Mouse (Mus musculus) liver, embryonic 12.5 days (tissue): Measurements from ENCODE around the gene Slc35d2. TPM values are rescaled to one million over a fixed set of nuclear protein-coding genes. Genes with fewer than 3 reads are reported as not detected.
A peak's percentile ranks its signal among the peaks of the same experiment; 100 is the strongest.

Experiments used
- ATAC-seq: fragments of 200-750 bp; cut with Nextera tagmentation; 2 replicates; pipeline ENCODE4 v1.8.0; 2017; ENCODE audit warnings: moderate number of reproducible peaks, mild to moderate bottlenecking, moderate library complexity
- H3K27ac ChIP-seq: fragments of 300-500 bp; sonication (generic); 2 replicates; pipeline ENCODE4 v1.5.1; 2016; ENCODE audit warnings: mild to moderate bottlenecking
- H3K27me3 ChIP-seq: fragments of 300-500 bp; sonication (generic); replicated peaks from 2 replicates; pipeline ENCODE4 v1.6.1; 2016; ENCODE audit warnings: mild to moderate bottlenecking, moderate library complexity
- H3K36me3 ChIP-seq: fragments of 300-500 bp; sonication (generic); 2 replicates; pipeline ENCODE4 v1.6.1; 2016; ENCODE audit warnings: mild to moderate bottlenecking, moderate library complexity
- H3K4me1 ChIP-seq: fragments of 300-500 bp; sonication (generic); 2 replicates; pipeline ENCODE4 v1.6.1; 2016
- H3K4me2 ChIP-seq: fragments of 300-500 bp; sonication (generic); 2 replicates; pipeline ENCODE4 v1.6.1; 2016; ENCODE audit warnings: mild to moderate bottlenecking, moderate library complexity
- H3K4me3 ChIP-seq: fragments of 300-500 bp; sonication (generic); 2 replicates; pipeline ENCODE4 v1.5.1; 2016; ENCODE audit warnings: mild to moderate bottlenecking, moderate library complexity
- H3K9ac ChIP-seq: fragments of 300-500 bp; sonication (generic); 2 replicates; pipeline ENCODE4 v1.6.1; 2016; ENCODE audit warnings: mild to moderate bottlenecking, moderate library complexity
- H3K9me3 ChIP-seq: fragments of 300-500 bp; sonication (generic); replicated peaks from 2 replicates; pipeline ENCODE4 v1.6.1; 2016; ENCODE audit warnings: mild to moderate bottlenecking, moderate library complexity
- WGBS: fragments of 180-500 bp; shearing (Covaris S2); methylation state at CpG from one replicate; pipeline ENCODE4 v1.1.7; 2016; ENCODE audit not compliant: insufficient replicate concordance; 5-methylcytosine and 5-hydroxymethylcytosine counted together
- polyA plus RNA-seq: library from polyadenylated mRNA; unstranded; fragments of >200 nt; fragmentation: Nextera tagmentation; extraction: Ambion mirVana; gene quantifications from 2 replicates; pipeline ENCODE4 v1.2.1, GENCODE M21; 2016

Gene Slc35d2
- polyA plus RNA-seq, 1 experiment from 2014 or later, result 3.6 TPM

DNA sequence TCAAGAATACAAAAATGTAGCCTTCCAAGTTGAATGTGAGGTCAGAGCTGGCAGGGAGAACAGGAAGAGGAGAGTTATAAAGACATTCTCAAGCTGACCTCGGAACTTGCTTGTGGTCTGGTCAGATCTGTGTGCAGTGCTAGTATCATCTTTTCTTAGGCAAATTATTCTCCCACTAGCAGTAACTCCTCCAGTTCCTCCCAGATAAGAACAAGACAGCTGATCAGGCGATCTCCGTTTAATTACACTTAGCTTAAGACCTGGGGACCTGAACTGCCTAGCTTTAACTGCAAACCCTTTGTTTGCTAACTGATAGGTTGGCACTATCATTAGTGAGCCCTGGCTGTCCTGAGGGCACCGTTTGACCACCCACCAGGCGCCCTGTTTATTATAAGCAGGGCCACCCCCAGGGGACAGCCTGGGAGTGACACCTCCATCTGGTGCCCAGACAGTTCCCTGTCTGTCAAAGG, 20.8 kb downstream of the Slc35d2 start:
- no peak for ATAC-seq
- Histone ChIP-seq H3K4me2 (no peak overlapping the region), H3K27me3 (no peaks in the 10 kb centered on the region), H3K27ac (no peak overlapping the region), H3K36me3 (no peaks in the 10 kb centered on the region), H3K9me3 (no peaks in the 10 kb centered on the region), H3K4me1 (peaks cover 12% of the 10 kb centered on the region), H3K4me3 (no peak overlapping the region), H3K9ac (no peak overlapping the region)
- WGBS, result 15% methylated on average over 5 of the region's 5 CpGs

GRCm38 (mm10) chr13:64107535-64107934, 21.6 kb downstream of the Slc35d2 start:
- no peaks in the 10 kb centered on the region for H3K27me3 ChIP-seq
- H3K4me3 ChIP-seq, result no peak overlapping the region
- no peaks in the 10 kb centered on the region for H3K36me3 ChIP-seq
- H3K4me1 ChIP-seq, result peaks cover 12% of the 10 kb centered on the region
- H3K4me2 ChIP-seq, result 0 out of 2 replicates have a peak overlapping the region, but pooled peaks have one; percentile 4
- 32% methylated on average over 8 of the region's 8 CpGs for WGBS
- H3K9me3 ChIP-seq, result no peaks in the 10 kb centered on the region
- no peak overlapping the region for H3K9ac ChIP-seq
- no peak overlapping the region for H3K27ac ChIP-seq
- no peak for ATAC-seq

GRCm38 (mm10) chr13:64107105-64107504, 22.1 kb downstream of the Slc35d2 start:
- ATAC-seq, result no peak
- Histone ChIP-seq H3K9me3 (no peaks in the 10 kb centered on the region), H3K9ac (no peak overlapping the region), H3K4me3 (no peak overlapping the region), H3K27ac (no peak overlapping the region), H3K27me3 (no peaks in the 10 kb centered on the region), H3K4me2 (no peak overlapping the region), H3K4me1 (peaks cover 12% of the 10 kb centered on the region), H3K36me3 (no peaks in the 10 kb centered on the region)
- 60% methylated on average over 3 of the region's 3 CpGs for WGBS

- H3K4me1 ChIP-seq, result peaks cover 12% of the 10 kb centered on the region
- no peak overlapping the region for H3K4me3 ChIP-seq
- no peaks in the 10 kb centered on the region for H3K27me3 ChIP-seq
- WGBS, result 71% methylated on average over 3 of the region's 3 CpGs
- peak; percentile 46; the same call in 1 of the 2 replicates for ATAC-seq
- no peak overlapping the region for H3K27ac ChIP-seq
- no peak overlapping the region for H3K9ac ChIP-seq
- no peaks in the 10 kb centered on the region for H3K36me3 ChIP-seq
- no peaks in the 10 kb centered on the region for H3K9me3 ChIP-seq
- H3K4me2 ChIP-seq, result no peak overlapping the region
Observed at GRCm38 (mm10) chr13:64105690-64106089, 23.5 kb downstream of the Slc35d2 start.

- H3K36me3 ChIP-seq, result no peaks in the 10 kb centered on the region
- H3K9ac ChIP-seq, result no peak overlapping the region
- H3K9me3 ChIP-seq, result no peaks in the 10 kb centered on the region
- no peaks in the 10 kb centered on the region for H3K27me3 ChIP-seq
- H3K4me1 ChIP-seq, result no peaks in the 10 kb centered on the region
- no peak for ATAC-seq
- 52% methylated on average over 3 of the region's 3 CpGs for WGBS
- H3K4me2 ChIP-seq, result no peak overlapping the region
- no peak overlapping the region for H3K4me3 ChIP-seq
- H3K27ac ChIP-seq, result no peak overlapping the region
Observed at GRCm38 (mm10) chr13:64100186-64100585, 29.0 kb downstream of the Slc35d2 start.

- H3K27ac ChIP-seq, result no peak overlapping the region
- no peaks in the 10 kb centered on the region for H3K36me3 ChIP-seq
- H3K27me3 ChIP-seq, result no peaks in the 10 kb centered on the region
- ATAC-seq, result no peak
- no peak overlapping the region for H3K9ac ChIP-seq
- no peak overlapping the region for H3K4me3 ChIP-seq
- no peaks in the 10 kb centered on the region for H3K9me3 ChIP-seq
- no peaks in the 10 kb centered on the region for H3K4me1 ChIP-seq
- no peak overlapping the region for H3K4me2 ChIP-seq
- WGBS, result 63% methylated on average over 9 of the region's 9 CpGs
Observed at GRCm38 (mm10) chr13:64098992-64099391, 30.2 kb downstream of the Slc35d2 start.

DNA sequence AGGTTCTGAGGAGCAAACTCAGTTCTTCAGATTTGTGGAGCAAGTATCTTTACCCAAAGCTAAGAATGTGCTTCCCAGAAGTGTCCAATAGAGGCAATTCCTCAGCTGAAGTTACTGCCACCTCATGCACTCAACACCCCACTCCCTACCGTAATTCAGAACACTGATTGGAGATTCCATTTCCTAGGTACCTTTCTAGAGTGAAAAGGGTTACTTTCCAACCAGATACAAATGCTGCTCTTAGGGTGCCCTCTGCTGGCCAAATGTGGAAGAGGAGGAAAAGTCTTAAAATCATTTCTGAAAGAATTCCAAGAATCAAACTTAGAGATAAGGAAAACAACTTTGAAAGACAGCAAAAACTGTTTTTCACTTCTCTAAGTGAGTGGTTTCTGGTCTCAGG, 35.8 kb downstream of the Slc35d2 start:
- 0% methylated on average over 1 of the region's 1 CpGs for WGBS
- Histone ChIP-seq H3K4me1 (no peaks in the 10 kb centered on the region), H3K27ac (no peak overlapping the region), H3K27me3 (0 out of 2 replicates have a peak, but pooled peaks cover 4% of the 10 kb centered on the region), H3K9me3 (no peaks in the 10 kb centered on the region), H3K9ac (no peak overlapping the region), H3K4me2 (no peak overlapping the region), H3K36me3 (no peaks in the 10 kb centered on the region), H3K4me3 (no peak overlapping the region)
- ATAC-seq, result no peak

DNA sequence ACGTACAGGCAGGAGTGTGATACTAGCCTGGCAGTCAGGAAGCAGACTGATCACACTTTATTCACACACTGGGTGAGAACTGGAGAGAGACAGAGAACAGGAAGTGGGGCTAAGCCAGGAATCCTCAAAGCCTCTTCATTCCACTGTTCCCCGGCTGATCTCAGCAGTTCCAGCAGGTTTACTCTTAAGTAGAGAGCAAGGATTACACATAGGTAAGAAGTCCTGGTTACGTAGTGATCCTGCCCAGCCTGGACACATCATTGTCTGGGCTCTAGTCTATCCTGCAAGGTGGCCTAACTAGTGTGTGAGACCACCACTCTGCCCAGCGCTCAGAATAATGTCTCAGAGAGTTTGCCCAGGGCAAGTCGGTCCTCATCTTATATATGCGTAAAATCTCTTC, 36.4 kb downstream of the Slc35d2 start:
- no peaks in the 10 kb centered on the region for H3K9me3 ChIP-seq

GRCm38 (mm10) chr13:64092141-64092540, 37.0 kb downstream of the Slc35d2 start:
- no peak overlapping the region for H3K27ac ChIP-seq
- H3K27me3 ChIP-seq, result 0 out of 2 replicates have a peak, but pooled peaks cover 4% of the 10 kb centered on the region
- no peak overlapping the region for H3K9ac ChIP-seq
- no peaks in the 10 kb centered on the region for H3K4me1 ChIP-seq
- H3K9me3 ChIP-seq, result no peaks in the 10 kb centered on the region
- WGBS, result 83% methylated on average over 3 of the region's 3 CpGs
- no peak overlapping the region for H3K4me3 ChIP-seq
- no peak overlapping the region for H3K4me2 ChIP-seq
- H3K36me3 ChIP-seq, result no peaks in the 10 kb centered on the region
- ATAC-seq, result no peak

More for the DNA sequence above, 36.4 kb downstream of the Slc35d2 start:
- H3K4me1 ChIP-seq, result no peaks in the 10 kb centered on the region
- WGBS, result 53% methylated on average over 6 of the region's 6 CpGs
- H3K27me3 ChIP-seq, result 0 out of 2 replicates have a peak, but pooled peaks cover 4% of the 10 kb centered on the region
- H3K9ac ChIP-seq, result no peak overlapping the region
- H3K4me2 ChIP-seq, result no peak overlapping the region
- H3K27ac ChIP-seq, result no peak overlapping the region
- no peak for ATAC-seq
- no peak overlapping the region for H3K4me3 ChIP-seq
- H3K36me3 ChIP-seq, result no peaks in the 10 kb centered on the region

GRCm38 (mm10) chr13:64091006-64091405, 38.2 kb downstream of the Slc35d2 start:
- Histone ChIP-seq H3K27ac (no peak overlapping the region), H3K9ac (no peak overlapping the region), H3K4me2 (no peak overlapping the region), H3K27me3 (0 out of 2 replicates have a peak, but pooled peaks cover 4% of the 10 kb centered on the region), H3K4me1 (no peaks in the 10 kb centered on the region), H3K36me3 (no peaks in the 10 kb centered on the region), H3K4me3 (no peak overlapping the region), H3K9me3 (no peaks in the 10 kb centered on the region)
- no peak for ATAC-seq
- 65% methylated on average over 7 of the region's 7 CpGs for WGBS

- Histone ChIP-seq H3K27me3 (0 out of 2 replicates have a peak, but pooled peaks cover 4% of the 10 kb centered on the region), H3K9me3 (no peaks in the 10 kb centered on the region), H3K27ac (no peak overlapping the region), H3K36me3 (no peaks in the 10 kb centered on the region), H3K4me2 (no peak overlapping the region), H3K4me1 (no peaks in the 10 kb centered on the region), H3K9ac (no peak overlapping the region), H3K4me3 (no peak overlapping the region)
- WGBS, result 63% methylated on average over 5 of the region's 5 CpGs
- ATAC-seq, result no peak
Observed at GRCm38 (mm10) chr13:64090278-64090677, 38.9 kb downstream of the Slc35d2 start.

DNA sequence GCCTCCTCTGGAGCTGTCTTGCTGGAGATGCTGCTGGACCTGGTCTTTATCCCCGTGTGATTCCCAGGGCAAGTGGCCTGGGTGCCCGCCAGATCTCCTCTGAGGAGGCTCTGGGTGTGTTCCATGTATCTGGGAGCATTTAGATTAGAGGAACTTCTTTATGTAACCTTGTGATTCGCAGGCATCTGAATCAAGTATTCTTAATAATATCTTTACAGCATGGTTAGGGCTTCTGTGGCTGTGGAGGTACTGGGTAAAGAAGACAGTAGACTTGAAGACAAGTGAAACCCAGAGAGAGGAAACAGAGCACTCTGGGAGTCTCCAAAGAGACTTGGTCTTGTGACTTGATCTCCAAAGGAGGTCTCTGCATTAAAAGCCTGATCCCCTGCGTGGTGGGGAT, 40.0 kb downstream of the Slc35d2 start, which contains the start of gene Hsd17b3:
Gene Hsd17b3 (minus strand): TSS at position 101 of the 400 bp plus-strand sequence.
- no peak within 1 kb of the TSS for H3K27ac ChIP-seq
- 0 out of 2 replicates have a peak, but pooled peaks cover 4% of the 10 kb centered on the region for H3K27me3 ChIP-seq
- no peaks in the 10 kb centered on the region for H3K9me3 ChIP-seq
- ATAC-seq, result no peak
- no peaks in the 10 kb centered on the region for H3K36me3 ChIP-seq
- no peak within 1 kb of the TSS for H3K4me2 ChIP-seq
- WGBS, result 54% methylated on average over 4 of the region's 4 CpGs
- H3K9ac ChIP-seq, result no peak within 1 kb of the TSS
- no peak within 1 kb of the TSS for H3K4me3 ChIP-seq
- H3K4me1 ChIP-seq, result no peaks in the 10 kb centered on the region

DNA sequence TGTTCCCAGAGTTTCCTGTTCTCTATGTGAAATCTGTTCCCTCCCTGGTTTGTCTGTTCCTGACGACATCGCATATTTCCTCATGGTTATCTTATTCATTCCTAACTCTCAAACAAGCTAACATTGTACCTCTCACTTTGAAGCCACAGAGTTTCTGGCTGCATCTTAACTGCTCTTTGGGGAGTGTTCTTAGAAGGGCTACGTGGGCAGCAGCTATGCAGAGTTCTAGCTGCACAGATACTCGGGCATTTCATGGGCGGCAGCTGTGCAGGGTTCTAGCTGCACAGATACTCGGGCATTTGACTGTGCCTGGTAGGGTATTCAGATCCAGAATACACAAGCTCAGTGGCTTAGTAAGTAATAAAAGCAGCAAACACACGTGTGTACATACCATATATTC, 41.1 kb downstream of the Slc35d2 start:
- no peaks in the 10 kb centered on the region for H3K36me3 ChIP-seq
- ATAC-seq, result no peak
- no peak overlapping the region for H3K4me3 ChIP-seq
- H3K9ac ChIP-seq, result no peak overlapping the region
- H3K27me3 ChIP-seq, result 0 out of 2 replicates have a peak, but pooled peaks cover 4% of the 10 kb centered on the region
- WGBS, result 58% methylated on average over 7 of the region's 7 CpGs
- no peaks in the 10 kb centered on the region for H3K9me3 ChIP-seq
- no peak overlapping the region for H3K27ac ChIP-seq
- H3K4me1 ChIP-seq, result no peaks in the 10 kb centered on the region
- no peak overlapping the region for H3K4me2 ChIP-seq
